Mouse (Mus musculus) embryonic fibroblast, embryonic 13.5 days (primary cell): ENCODE measurements at regions not wholly inside any gene's neighbourhood (a gene's known extent, or its start where the extent isn't known, plus 50 kb on each side); places are given as distances from the start of the nearest gene placed in this dataset.

Source experiments
- CTCF ChIP-seq: IDR thresholded peaks from 2 replicates; pipeline ENCODE4 v1.5.1; 2011; ENCODE audit warnings: mild to moderate bottlenecking, control low read depth, low read length, moderate library complexity, borderline replicate concordance; ENCODE audit not compliant: insufficient read depth
- POLR2A ChIP-seq: IDR thresholded peaks from 2 replicates; pipeline ENCODE4 v1.6.1; 2011; ENCODE audit warnings: low read depth, mild to moderate bottlenecking, control low read depth, low read length, moderate library complexity

GRCm38 (mm10) chr1:92275388-92275787 is 79.9 kb upstream of the Hdac4 start:
- TF ChIP-seq POLR2A (no peak), CTCF (no peak)
